ENCODE assay signal across 23 mouse cellular contexts in the genomic region with DNA sequence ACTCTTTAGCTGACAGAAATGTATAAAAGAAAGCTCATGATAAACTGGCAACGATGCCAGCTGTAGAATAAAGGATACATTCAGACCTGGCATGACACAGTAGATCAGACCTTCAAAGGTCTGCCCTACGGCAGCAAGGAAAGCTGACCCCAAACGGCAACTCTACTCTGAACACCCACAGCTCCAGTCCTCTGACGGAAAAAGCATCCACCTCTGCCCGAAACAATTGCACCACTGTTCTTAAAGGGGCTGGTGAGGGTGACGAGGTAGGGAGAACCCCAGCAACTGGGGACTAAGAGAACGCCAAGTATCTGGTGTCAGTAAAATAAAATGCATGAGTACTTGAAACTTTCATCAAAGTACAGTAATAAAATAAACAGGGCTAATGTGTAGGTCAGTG. TPM values are rescaled to one million over a fixed set of nuclear protein-coding genes. Genes with fewer than 3 reads are reported as not detected.
DNase-seq lines count a peak whose midpoint lies in the region; ATAC-seq and TF ChIP-seq lines count a peak whose summit lies in the region.
"Had no signal": no experiment of that assay in that cellular context is flagged by ENCODE, and none has a peak within 500 bp of the region (broad histone marks: within the 10 kb centered on the region; RNA-seq: fewer than 3 reads in every experiment).

No protein-coding gene starts in this region.

- 62% methylated on average over 7 of the region's 7 CpGs for WGBS in lung, postnatal 0 days
- 41% methylated on average over 7 of the region's 7 CpGs for WGBS in embryonic facial prominence, embryonic 14.5 days

- DNase-seq in layer of hippocampus, adult 2 months (ENCODE audit: low spot score in 2 of 2): no peak
- no peak for DNase-seq in layer of hippocampus, postnatal 10 days (ENCODE audit: low spot score in 2 of 2)
- peak; percentile 4 for DNase-seq in lung, postnatal 0 days (ENCODE audit: low spot score)
- no peak for DNase-seq in lung, postnatal 10 days
- DNase-seq in embryonic facial prominence, embryonic 14.5 days (ENCODE audit: low spot score): peak; percentile 32
- DNase-seq in mesoderm, embryonic 11.5 days (ENCODE audit: low read depth, low spot score): peak; percentile 12
- no peak for DNase-seq in urinary bladder, postnatal 10 days (ENCODE audit: low spot score)
- DNase-seq in cerebellum, postnatal 4 days (ENCODE audit: low spot score in 2 of 2): no peak
- DNase-seq: adrenal gland, adult 8-10 months; adrenal gland, postnatal 14 days; adrenal gland, postnatal 36 days; cerebellum, adult 11-12 months; cerebellum, adult 2 months; cerebellum, adult 9-10 months; cerebellum, postnatal 10 days; cerebellum, postnatal 25 days; embryo, embryonic 11 days; forebrain, postnatal 0 days had no signal

- no peak for TF ChIP-seq EP300 in lung, postnatal 0 days (IDR thresholded peaks at IDR 0.05)

- peak overlapping the region; percentile 76; the same call in 1 of the 2 replicates for H3K27ac ChIP-seq in layer of hippocampus, adult 2 months
- no peak overlapping the region for H3K27ac ChIP-seq in lung, postnatal 0 days (ENCODE audit: low read length)
- no peak overlapping the region; the same call in 1 of the 2 replicates for H3K27ac ChIP-seq in embryonic facial prominence, embryonic 14.5 days (replicated peaks; ENCODE audit: low read depth, low read length)
- H3K27ac ChIP-seq: embryonic facial prominence, embryonic 12.5 days; forebrain, embryonic 13.5 days; forebrain, embryonic 15.5 days had no signal

- H3K4me2 ChIP-seq in lung, postnatal 0 days (replicated peaks; ENCODE audit: low read depth, low read length): no peak overlapping the region
- no peak overlapping the region for H3K4me2 ChIP-seq in embryonic facial prominence, embryonic 14.5 days (ENCODE audit: low read depth, low read length)
- H3K4me2 ChIP-seq: embryonic facial prominence, embryonic 12.5 days; forebrain, embryonic 13.5 days; forebrain, embryonic 15.5 days had no signal

- no peak for ATAC-seq in lung, postnatal 0 days
- ATAC-seq in embryonic facial prominence, embryonic 14.5 days (ENCODE audit: low read depth): peak; percentile 65; the same call in 1 of the 2 replicates
- ATAC-seq: activated CD4-positive, CD25-positive, alpha-beta regulatory T cell, adult 4 months; forebrain, embryonic 13.5 days; forebrain, embryonic 15.5 days; forebrain, postnatal 0 days; Patski had no signal

- no peaks in the 10 kb centered on the region for H3K27me3 ChIP-seq in lung, postnatal 0 days (replicated peaks; ENCODE audit: insufficient read depth, low read length)
- H3K27me3 ChIP-seq in embryonic facial prominence, embryonic 14.5 days (replicated peaks; ENCODE audit: control insufficient read depth, insufficient read depth, low read length): no peaks in the 10 kb centered on the region
- H3K27me3 ChIP-seq: embryonic facial prominence, embryonic 12.5 days; forebrain, embryonic 13.5 days; forebrain, embryonic 15.5 days; Patski had no signal

- no peak overlapping the region for H3K9ac ChIP-seq in lung, postnatal 0 days (replicated peaks; ENCODE audit: low read depth)
- no peak overlapping the region for H3K9ac ChIP-seq in embryonic facial prominence, embryonic 14.5 days (ENCODE audit: low read depth, low read length)
- H3K9ac ChIP-seq: embryonic facial prominence, embryonic 12.5 days; forebrain, embryonic 13.5 days; forebrain, embryonic 15.5 days; forebrain, postnatal 0 days had no signal

- H3K9me3 ChIP-seq in lung, postnatal 0 days (ENCODE audit: low read length): no peaks in the 10 kb centered on the region
- H3K9me3 ChIP-seq in embryonic facial prominence, embryonic 14.5 days (ENCODE audit: control insufficient read depth, low read length): no peaks in the 10 kb centered on the region
- H3K9me3 ChIP-seq: embryonic facial prominence, embryonic 12.5 days; forebrain, embryonic 13.5 days; forebrain, embryonic 15.5 days had no signal

- H3K4me3 ChIP-seq in layer of hippocampus, adult 2 months: no peak overlapping the region; the same call in 1 of the 2 replicates
- no peak overlapping the region for H3K4me3 ChIP-seq in lung, postnatal 0 days (ENCODE audit: low read depth, low read length)
- H3K4me3 ChIP-seq in embryonic facial prominence, embryonic 14.5 days (ENCODE audit: low read depth, low read length): no peak overlapping the region
- H3K4me3 ChIP-seq: embryonic facial prominence, embryonic 12.5 days; forebrain, embryonic 13.5 days; forebrain, embryonic 15.5 days had no signal

- peaks cover 3% of the 10 kb centered on the region; the same call in 1 of the 2 replicates for H3K4me1 ChIP-seq in lung, postnatal 0 days (ENCODE audit: insufficient read depth, low read depth, low read length)
- no peaks in the 10 kb centered on the region for H3K4me1 ChIP-seq in embryonic facial prominence, embryonic 14.5 days (ENCODE audit: control insufficient read depth, insufficient read depth, low read length)
- H3K4me1 ChIP-seq: forebrain, embryonic 13.5 days; forebrain, embryonic 15.5 days had no signal

- H3K36me3 ChIP-seq in lung, postnatal 0 days (ENCODE audit: insufficient read depth, low read length): no peaks in the 10 kb centered on the region
- no peaks in the 10 kb centered on the region for H3K36me3 ChIP-seq in embryonic facial prominence, embryonic 14.5 days (ENCODE audit: control insufficient read depth, insufficient read depth, low read length)
- H3K36me3 ChIP-seq: embryonic facial prominence, embryonic 12.5 days; forebrain, embryonic 15.5 days had no signal

- no peak for TF ChIP-seq CTCF in layer of hippocampus, adult 2 months (conservative IDR thresholded peaks at IDR 0.05)
- no peak for TF ChIP-seq CTCF in lung, postnatal 0 days (IDR thresholded peaks at IDR 0.05)

RNA-seq across cellular contexts. Expression of a gene that starts 12.8 kb away (rescaled TPM):
- total RNA-seq in layer of hippocampus, adult 2 months (2021): 10 to 100 TPM; 28.2 to 28.3 TPM
- total RNA-seq in layer of hippocampus, postnatal 10 days (2021): 10 to 100 TPM; 22.5 to 23.2 TPM
- 4.1 and 4.5 TPM in 2 replicates for polyA plus RNA-seq in lung, postnatal 0 days (2015; fragmentation: Nextera tagmentation; extraction: Ambion mirVana)
- polyA plus RNA-seq in embryonic facial prominence, embryonic 14.5 days (2014; fragmentation: Nextera tagmentation; extraction: Ambion mirVana): 1.3 and 1.6 TPM in 2 replicates

Comparison
In these comparisons a context has a peak if more than half of its experiments do, and no peak if none do; other contexts are left out.
1. DNase-seq: peak in lung, postnatal 0 days (single experiment), embryonic facial prominence, embryonic 14.5 days (single experiment) and mesoderm, embryonic 11.5 days (single experiment); none in layer of hippocampus, adult 2 months (0 of 2), layer of hippocampus, postnatal 10 days (0 of 2), lung, postnatal 10 days (single experiment), urinary bladder, postnatal 10 days (single experiment) and cerebellum, postnatal 4 days (0 of 2).